Mouse (Mus musculus): ENCODE measurements around the gene Nav2. TPM values are rescaled to one million over a fixed set of nuclear protein-coding genes. Genes with fewer than 3 reads are reported as not detected.

Nav2 gene
- 13.4 TPM for total RNA-seq (2023)

DNA sequence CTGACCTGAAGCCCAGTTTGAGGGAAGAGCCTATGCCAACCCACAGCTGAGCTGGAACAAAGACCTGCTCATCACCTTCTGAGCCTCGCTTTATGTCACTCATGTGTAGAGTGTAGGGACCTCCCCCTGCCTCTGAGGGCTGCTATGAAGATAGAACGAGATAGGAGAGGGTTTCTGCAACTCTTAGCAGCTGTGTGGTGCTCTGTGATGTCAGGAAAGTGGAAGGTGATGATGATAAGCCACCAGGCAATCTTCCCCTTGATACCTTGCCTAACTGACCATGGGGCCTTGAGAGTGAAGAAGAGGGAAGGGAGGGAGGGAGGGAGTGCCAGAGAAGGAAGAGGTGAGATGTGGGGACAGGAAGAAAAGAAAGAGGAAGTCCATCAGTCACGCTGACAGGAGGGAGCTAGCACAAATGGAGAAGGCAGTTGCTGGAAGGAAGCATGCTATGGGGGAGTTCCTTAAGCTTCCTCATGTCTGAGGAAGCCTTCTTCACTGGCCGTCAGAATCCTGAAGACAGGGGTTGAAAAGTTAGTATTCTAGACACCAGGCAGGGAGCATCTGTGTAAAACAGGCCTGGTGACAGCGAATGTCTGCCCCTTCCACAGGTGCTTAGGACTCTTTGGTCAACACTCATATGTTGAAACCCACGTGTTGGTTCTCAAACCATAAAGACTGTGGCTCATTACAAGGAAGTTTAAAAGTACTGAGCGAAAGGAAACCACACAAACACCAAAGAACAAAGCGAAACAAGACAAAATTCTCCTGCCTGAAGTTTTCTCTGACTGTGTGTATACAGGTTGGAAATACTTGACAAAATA lies at the start of gene Nav2:
Nav2 (plus strand) TSS at position 196 of the 821 bp plus-strand sequence.

GRCm38 (mm10) chr7:48881486-48881885 lies 27.0 kb upstream of the Nav2 start, which contains the start of gene E2f8:
E2f8 (minus strand) TSS chr7:48881596.

GRCm38 (mm10) chr7:49636491-49637115 lies 728.1 kb downstream of the Nav2 start, which contains the start of gene Dbx1:
Dbx1 (minus strand) TSS chr7:49636849.

Other genes with a start within 250 kb of the Nav2 start
- 22.2 TPM for gene Zdhhc13, start 119.7 kb upstream of the Nav2 start, total RNA-seq (2023)
- not detected for gene Csrp3, start 60.7 kb upstream of the Nav2 start, total RNA-seq (2023)
- 0.15 TPM for gene E2f8, start 27.1 kb upstream of the Nav2 start, total RNA-seq (2023)

All from CD4-positive naive resting alpha-beta T cell, adult 57 days (primary cell).